Comparison of ENCODE assay signal across 24 mouse cellular contexts in genomic region chrX:79929956-79930355, GRCm38 (mm10).
"Had no signal": no experiment of that assay in that cellular context is flagged by ENCODE, and none has a peak within 500 bp of the region (broad histone marks: within the 10 kb centered on the region; RNA-seq: fewer than 3 reads in every experiment).

No protein-coding gene starts in this region.

- H3K4me3 ChIP-seq: embryonic facial prominence, embryonic 10.5 days; embryonic facial prominence, embryonic 12.5 days; embryonic facial prominence, embryonic 13.5 days; embryonic facial prominence, embryonic 15.5 days; erythroblast, embryonic 14.5 days; forebrain, embryonic 10.5 days; forebrain, embryonic 12.5 days; forebrain, embryonic 13.5 days; forebrain, embryonic 15.5 days; gastrocnemius, adult 2 months; heart, adult 2 months had no signal

- H3K27ac ChIP-seq: embryonic facial prominence, embryonic 10.5 days; embryonic facial prominence, embryonic 12.5 days; embryonic facial prominence, embryonic 13.5 days; embryonic facial prominence, embryonic 15.5 days; forebrain, embryonic 10.5 days; forebrain, embryonic 12.5 days; forebrain, embryonic 13.5 days; forebrain, embryonic 15.5 days; gastrocnemius, adult 2 months; heart, adult 2 months had no signal

- H3K27me3 ChIP-seq: embryonic facial prominence, embryonic 12.5 days; embryonic facial prominence, embryonic 13.5 days; embryonic facial prominence, embryonic 15.5 days; forebrain, embryonic 12.5 days; forebrain, embryonic 13.5 days; forebrain, embryonic 15.5 days had no signal

- H3K4me1 ChIP-seq: embryonic facial prominence, embryonic 10.5 days; embryonic facial prominence, embryonic 12.5 days; embryonic facial prominence, embryonic 13.5 days; embryonic facial prominence, embryonic 15.5 days; forebrain, embryonic 10.5 days; forebrain, embryonic 12.5 days; forebrain, embryonic 13.5 days; forebrain, embryonic 15.5 days had no signal

- H3K36me3 ChIP-seq: embryonic facial prominence, embryonic 10.5 days; embryonic facial prominence, embryonic 12.5 days; embryonic facial prominence, embryonic 13.5 days; embryonic facial prominence, embryonic 15.5 days; forebrain, embryonic 10.5 days; forebrain, embryonic 12.5 days; forebrain, embryonic 15.5 days had no signal

- DNase-seq: cerebellum, adult 9-11 months; cerebellum, postnatal 10 days; cerebellum, postnatal 14 days; cerebellum, postnatal 25 days; cerebellum, postnatal 36 days; embryo, embryonic 11 days; forebrain, postnatal 0 days; gastrocnemius, adult 2 months; gastrocnemius, postnatal 10 days; gastrocnemius, postnatal 14 days; gastrocnemius, postnatal 25 days; gastrocnemius, postnatal 36 days; heart, adult 11 months; heart, adult 18-20 months; heart, adult 2 months had no signal

- H3K9me3 ChIP-seq: embryonic facial prominence, embryonic 10.5 days; embryonic facial prominence, embryonic 12.5 days; embryonic facial prominence, embryonic 13.5 days; embryonic facial prominence, embryonic 15.5 days; forebrain, embryonic 10.5 days; forebrain, embryonic 12.5 days; forebrain, embryonic 13.5 days; forebrain, embryonic 15.5 days had no signal
